Mouse (Mus musculus): ENCODE results near the gene Eva1a.

Eva1a gene

GRCm38 (mm10) chr6:82066515-82067081, 25.8 kb downstream of the Eva1a start:
- DNase-seq (ENCODE audit: low spot score in 2 of 2) = no peak

DNA sequence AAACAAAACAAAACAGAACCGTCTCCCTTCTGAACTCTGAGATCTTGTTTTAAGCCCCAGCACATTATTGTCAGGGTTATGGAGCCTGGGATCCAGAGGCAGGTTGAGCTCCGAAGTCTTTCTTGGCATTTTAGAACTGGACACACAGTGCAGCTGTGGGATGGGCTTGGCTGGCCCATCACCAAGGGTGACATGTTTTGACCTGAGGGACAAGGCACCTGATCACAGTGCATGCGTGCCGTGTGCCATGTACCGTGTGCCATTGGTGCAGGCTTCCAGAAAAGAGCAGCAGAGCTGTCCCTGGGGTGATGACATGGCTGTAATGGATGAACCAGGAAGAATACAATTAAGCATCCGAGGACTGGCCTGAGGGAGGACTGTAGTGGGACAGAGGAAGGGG, 29.6 kb downstream of the Eva1a start:
- no peak for DNase-seq (ENCODE audit: low spot score in 2 of 2)

- no peak for DNase-seq (ENCODE audit: low spot score in 2 of 2)
Observed at GRCm38 (mm10) chr6:82073011-82073410, 32.2 kb downstream of the Eva1a start.

- no peak for DNase-seq (ENCODE audit: low spot score in 2 of 2)
Observed at GRCm38 (mm10) chr6:82073567-82073966, 32.7 kb downstream of the Eva1a start.

GRCm38 (mm10) chr6:82076364-82076763, 35.5 kb downstream of the Eva1a start:
- DNase-seq (ENCODE audit: low spot score in 2 of 2) = no peak

- DNase-seq (ENCODE audit: low spot score in 2 of 2) = no peak
Observed at GRCm38 (mm10) chr6:82078875-82079274, 38.0 kb downstream of the Eva1a start.

- no peak for DNase-seq (ENCODE audit: low spot score in 2 of 2)
Observed at GRCm38 (mm10) chr6:82083655-82084054, 42.8 kb downstream of the Eva1a start.

DNA sequence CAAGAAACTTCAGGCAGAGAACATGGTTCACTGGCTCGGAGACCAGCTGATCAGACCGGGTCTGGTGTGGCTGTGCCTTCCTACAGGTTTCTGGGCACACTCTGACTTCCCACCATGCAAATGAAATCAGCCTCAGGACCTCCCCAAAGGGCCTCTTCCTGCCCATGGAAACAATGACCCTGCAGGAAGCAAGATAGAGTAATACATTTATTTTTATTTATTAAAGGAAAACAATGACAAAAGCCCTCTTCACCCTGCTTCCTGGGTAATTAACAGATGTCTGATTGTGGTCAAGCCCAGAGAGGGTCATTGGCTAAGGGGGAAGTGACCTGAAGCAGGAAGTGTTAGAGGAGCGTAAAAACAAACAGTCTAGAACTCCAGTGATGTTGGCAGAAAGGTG, 43.4 kb downstream of the Eva1a start:
- no peak for DNase-seq (ENCODE audit: low spot score in 2 of 2)

GRCm38 (mm10) chr6:82085313-82085908, 44.6 kb downstream of the Eva1a start:
- DNase-seq (ENCODE audit: low spot score in 2 of 2) = no peak

DNA sequence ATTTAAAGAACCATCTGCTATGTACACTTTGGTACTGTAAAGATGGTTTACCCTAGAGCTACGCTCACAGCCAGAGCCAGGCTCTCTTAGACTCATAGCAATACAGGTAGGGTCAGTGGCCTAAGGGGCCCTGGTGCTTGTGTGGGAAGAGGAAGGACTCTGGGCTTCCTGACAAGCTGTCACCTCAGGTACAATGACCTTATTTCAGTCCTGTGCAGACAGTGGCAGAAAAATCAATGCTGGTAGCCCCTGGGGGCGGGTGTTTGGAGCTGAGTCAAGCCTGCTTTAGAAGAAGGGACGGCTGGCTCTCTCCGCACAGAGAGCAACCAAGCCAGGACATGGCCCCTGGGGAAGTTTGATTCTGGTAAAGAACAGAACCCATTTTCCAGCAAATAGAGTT, 47.3 kb downstream of the Eva1a start:
- no peak for DNase-seq (ENCODE audit: low spot score in 2 of 2)

- DNase-seq (ENCODE audit: low spot score in 2 of 2) = no peak
Observed at GRCm38 (mm10) chr6:82091773-82092172, 50.9 kb downstream of the Eva1a start.

DNA sequence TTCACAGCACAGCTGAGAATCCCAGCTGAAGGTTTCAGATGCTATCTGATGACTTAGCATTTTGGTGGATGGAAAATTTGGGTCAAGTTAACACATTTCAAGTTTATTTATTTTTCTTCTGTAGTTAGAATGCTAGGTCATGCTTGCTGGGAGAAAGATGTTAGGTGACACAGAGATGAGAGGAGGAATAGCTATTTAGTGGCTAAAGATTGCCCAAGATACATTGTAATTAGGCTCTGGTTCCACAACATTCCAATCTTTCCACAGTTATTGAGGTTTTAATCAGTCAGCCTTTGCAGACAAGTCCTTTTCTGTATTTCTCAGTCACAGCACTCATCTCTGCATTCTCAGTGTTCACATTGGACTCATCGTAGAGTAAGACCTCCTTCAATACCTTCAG, 56.9 kb downstream of the Eva1a start:
- no peak for DNase-seq (ENCODE audit: low spot score in 2 of 2)

- no peak for DNase-seq (ENCODE audit: low spot score in 2 of 2)
Observed at GRCm38 (mm10) chr6:82098456-82098855, 57.6 kb downstream of the Eva1a start.

GRCm38 (mm10) chr6:82110473-82110872, 69.6 kb downstream of the Eva1a start:
- no peak for DNase-seq (ENCODE audit: low spot score in 2 of 2)

GRCm38 (mm10) chr6:82111111-82111510, 70.3 kb downstream of the Eva1a start:
- DNase-seq (ENCODE audit: low spot score in 2 of 2) = no peak

DNA sequence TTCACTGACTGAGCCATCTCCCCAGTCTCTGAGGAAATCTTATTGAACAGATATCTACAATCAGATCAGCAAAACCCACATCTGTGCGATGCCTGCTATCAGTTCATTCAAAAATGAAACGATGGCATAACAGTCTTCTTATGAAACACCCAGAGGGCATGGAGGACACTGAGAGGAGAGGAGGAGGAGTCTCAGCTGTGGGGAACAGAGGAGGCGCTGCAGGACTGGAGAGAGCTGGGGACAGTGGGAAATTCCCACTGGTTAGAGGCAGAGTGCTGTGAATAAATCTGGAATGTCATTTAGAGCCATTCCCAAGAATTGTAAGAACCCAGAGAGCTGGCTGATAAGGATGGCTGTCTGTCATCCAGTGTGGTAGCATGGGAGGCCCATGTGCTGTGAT, 70.7 kb downstream of the Eva1a start:
- DNase-seq (ENCODE audit: low spot score in 2 of 2) = no peak

GRCm38 (mm10) chr6:82112127-82113090, 71.6 kb downstream of the Eva1a start:
- DNase-seq (ENCODE audit: low spot score in 2 of 2) = no peak

DNA sequence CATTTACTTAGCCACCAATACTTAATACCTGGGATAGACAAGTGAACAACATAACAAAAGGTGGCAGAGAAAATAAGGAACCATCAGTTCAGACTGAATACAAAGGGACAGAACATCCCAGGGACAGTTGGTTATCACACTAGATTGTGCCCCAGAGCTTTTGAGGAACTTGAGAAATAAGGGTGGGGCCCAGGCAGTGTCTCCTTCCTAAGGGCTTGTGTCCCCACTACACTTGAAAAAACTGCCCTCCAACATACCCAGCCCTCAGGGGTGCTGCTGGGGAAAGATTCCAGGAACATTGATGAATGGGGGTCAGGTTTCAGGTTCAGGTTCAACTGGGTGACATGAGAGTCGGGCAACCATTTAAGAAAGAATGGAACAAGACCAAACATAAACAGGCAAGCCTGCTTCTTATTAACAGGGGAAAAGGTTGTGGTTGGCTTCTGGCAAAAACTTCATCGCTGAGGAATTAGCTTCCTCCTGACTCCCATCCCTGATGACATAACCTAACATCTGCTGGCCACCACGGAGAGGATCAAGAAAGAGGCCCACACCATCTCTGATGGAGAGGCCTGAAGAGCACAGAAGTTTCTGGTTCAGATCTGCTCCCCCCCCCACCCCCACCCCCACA, 74.6 kb downstream of the Eva1a start:
- DNase-seq (ENCODE audit: low spot score in 2 of 2) = no peak

DNA sequence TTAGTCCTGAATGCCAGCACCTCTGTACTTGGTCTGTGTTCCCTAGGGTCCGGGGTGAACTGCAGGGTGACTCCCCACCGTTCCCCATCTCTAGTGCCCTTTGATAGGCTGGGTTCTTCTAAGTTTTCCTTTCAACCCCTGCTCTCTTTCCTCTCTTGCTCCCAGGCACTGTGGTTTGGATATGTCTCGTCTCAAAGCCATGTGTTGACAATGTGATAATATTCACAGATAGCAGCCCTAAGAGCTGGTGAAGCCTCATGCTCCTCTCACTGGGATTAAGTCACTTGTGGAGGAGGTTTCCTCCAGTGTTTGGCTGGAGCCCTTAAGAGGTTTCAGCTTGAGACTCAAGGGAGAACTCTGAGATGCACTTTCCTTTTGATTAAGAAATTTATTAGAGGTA, 75.3 kb downstream of the Eva1a start:
- DNase-seq (ENCODE audit: low spot score in 2 of 2) = no peak

GRCm38 (mm10) chr6:82117871-82118270, 77.0 kb downstream of the Eva1a start:
- DNase-seq (ENCODE audit: low spot score in 2 of 2) = no peak

GRCm38 (mm10) chr6:82119322-82120162, 78.7 kb downstream of the Eva1a start:
- DNase-seq (ENCODE audit: low spot score in 2 of 2) = no peak

All from natural killer cell, adult 2 months (primary cell).